10 mouse cellular contexts compared by ENCODE assay signal in the genomic region with DNA sequence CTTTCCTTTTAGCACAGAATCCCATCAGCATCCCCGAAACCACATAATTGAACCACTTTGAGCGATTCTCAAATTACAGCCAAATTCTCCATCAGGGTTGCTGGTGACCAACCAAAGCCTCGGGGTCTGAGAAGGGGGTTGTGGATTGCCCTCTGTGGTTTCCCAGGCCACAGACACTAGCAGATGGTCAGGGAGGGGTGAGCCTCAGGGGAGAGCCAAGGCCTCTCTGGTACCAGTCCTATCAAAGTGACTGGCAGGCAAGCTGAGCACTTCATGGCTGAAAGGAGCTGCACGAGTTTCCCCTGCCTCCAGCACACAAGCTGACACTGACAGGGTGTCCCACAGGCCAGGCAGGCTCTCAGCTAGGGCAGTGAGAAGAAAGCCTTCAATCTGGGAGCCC. TPM values are rescaled to one million over a fixed set of nuclear protein-coding genes. Genes with fewer than 3 reads are reported as not detected.
DNase-seq lines count a peak whose midpoint lies in the region; ATAC-seq and TF ChIP-seq lines count a peak whose summit lies in the region.
"Had no signal": no experiment of that assay in that cellular context is flagged by ENCODE, and none has a peak within 500 bp of the region (broad histone marks: within the 10 kb centered on the region; RNA-seq: fewer than 3 reads in every experiment).

No protein-coding gene starts in this region.

- peaks cover 11% of the 10 kb centered on the region for H3K4me1 ChIP-seq in forebrain, postnatal 0 days (ENCODE audit: insufficient read depth)
- H3K4me1 ChIP-seq in midbrain, embryonic 16.5 days (ENCODE audit: control insufficient read depth, insufficient read depth, low read length) = peaks cover 27% of the 10 kb centered on the region; the same call in 1 of the 2 replicates
- no peaks in the 10 kb centered on the region for H3K4me1 ChIP-seq in lung, postnatal 0 days (ENCODE audit: insufficient read depth, low read depth, low read length)

- no peak overlapping the region for H3K4me2 ChIP-seq in forebrain, postnatal 0 days (ENCODE audit: low read depth)
- H3K4me2 ChIP-seq in midbrain, embryonic 16.5 days (ENCODE audit: low read length) = no peak overlapping the region
- H3K4me2 ChIP-seq in lung, postnatal 0 days (replicated peaks; ENCODE audit: low read depth, low read length) = no peak overlapping the region
- H3K4me2 ChIP-seq: limb, embryonic 12.5 days had no signal

- TF ChIP-seq CTCF in forebrain, postnatal 0 days (IDR thresholded peaks at IDR 0.05; ENCODE audit: low read depth) = no peak
- TF ChIP-seq CTCF in lung, postnatal 0 days (IDR thresholded peaks at IDR 0.05) = no peak

- DNase-seq in brain, adult 2 months (ENCODE audit: low read depth, low spot score) = peak; percentile 66
- DNase-seq in embryo, embryonic 10 days (ENCODE audit: low spot score) = peak; percentile 38
- peak; percentile 29 for DNase-seq in forebrain, postnatal 0 days
- no peak for DNase-seq in left cerebral cortex, postnatal 36 days (ENCODE audit: low spot score in 2 of 2)
- no peak for DNase-seq in lung, postnatal 0 days (ENCODE audit: low spot score)
- DNase-seq in MN1 (ENCODE audit: low spot score) = no peak

- peak; percentile 37; the same call in 1 of the 2 replicates for ATAC-seq in forebrain, postnatal 0 days
- no peak for ATAC-seq in midbrain, embryonic 16.5 days
- ATAC-seq in lung, postnatal 0 days = no peak
- ATAC-seq: intestine, postnatal 0 days had no signal

- H3K4me3 ChIP-seq in forebrain, postnatal 0 days (ENCODE audit: low read depth, low read length) = no peak overlapping the region
- no peak overlapping the region for H3K4me3 ChIP-seq in midbrain, embryonic 16.5 days (ENCODE audit: low read depth, low read length)
- no peak overlapping the region for H3K4me3 ChIP-seq in lung, postnatal 0 days (ENCODE audit: low read depth, low read length)
- H3K4me3 ChIP-seq: limb, embryonic 12.5 days had no signal

- H3K36me3 ChIP-seq in forebrain, postnatal 0 days (ENCODE audit: insufficient read depth) = no peaks in the 10 kb centered on the region
- no peaks in the 10 kb centered on the region for H3K36me3 ChIP-seq in midbrain, embryonic 16.5 days (ENCODE audit: control insufficient read depth, insufficient read depth, low read length)
- H3K36me3 ChIP-seq in lung, postnatal 0 days (ENCODE audit: insufficient read depth, low read length) = no peaks in the 10 kb centered on the region
- H3K36me3 ChIP-seq: limb, embryonic 12.5 days had no signal

- H3K9ac ChIP-seq in forebrain, postnatal 0 days = 0 out of 2 replicates have a peak overlapping the region, but pooled peaks have one; percentile 4
- no peak overlapping the region for H3K9ac ChIP-seq in midbrain, embryonic 16.5 days (ENCODE audit: low read depth, low read length)
- no peak overlapping the region for H3K9ac ChIP-seq in lung, postnatal 0 days (replicated peaks; ENCODE audit: low read depth)
- H3K9ac ChIP-seq: limb, embryonic 12.5 days had no signal

- intact Hi-C loops in left cerebral cortex, postnatal 36 days (cut with DNase I) = no loop called here

- 15% methylated on average over 4 of the region's 4 CpGs for WGBS in forebrain, postnatal 0 days
- WGBS in midbrain, embryonic 16.5 days = 19% methylated on average over 4 of the region's 4 CpGs
- 29% methylated on average over 4 of the region's 4 CpGs for WGBS in lung, postnatal 0 days

- no peaks in the 10 kb centered on the region for H3K27me3 ChIP-seq in forebrain, postnatal 0 days (ENCODE audit: insufficient read depth, low read length)
- H3K27me3 ChIP-seq in midbrain, embryonic 16.5 days (ENCODE audit: control insufficient read depth, insufficient read depth, low read depth, low read length) = no peaks in the 10 kb centered on the region
- no peaks in the 10 kb centered on the region for H3K27me3 ChIP-seq in lung, postnatal 0 days (replicated peaks; ENCODE audit: insufficient read depth, low read length)

- TF ChIP-seq EP300 in lung, postnatal 0 days (IDR thresholded peaks at IDR 0.05) = no peak

- H3K9me3 ChIP-seq in forebrain, postnatal 0 days (ENCODE audit: low read length) = no peaks in the 10 kb centered on the region
- no peaks in the 10 kb centered on the region for H3K9me3 ChIP-seq in midbrain, embryonic 16.5 days (replicated peaks; ENCODE audit: control insufficient read depth, low read length, poor library complexity, severe bottlenecking)
- H3K9me3 ChIP-seq in lung, postnatal 0 days (ENCODE audit: low read length) = no peaks in the 10 kb centered on the region
- H3K9me3 ChIP-seq: limb, embryonic 12.5 days had no signal

- H3K27ac ChIP-seq in forebrain, postnatal 0 days (ENCODE audit: low read depth, low read length) = peak overlapping the region; percentile 47; the same call in 1 of the 2 replicates
- H3K27ac ChIP-seq in midbrain, embryonic 16.5 days (ENCODE audit: low read length) = peak overlapping the region; percentile 68
- no peak overlapping the region for H3K27ac ChIP-seq in lung, postnatal 0 days (ENCODE audit: low read length)
- H3K27ac ChIP-seq: limb, embryonic 12.5 days; macrophage had no signal

RNA-seq across cellular contexts. Expression of a gene that starts 14.5 kb away (rescaled TPM):
- 24.4 and 25.1 TPM in 2 replicates for total RNA-seq in forebrain, postnatal 0 days (2014; rRNA removed)
- polyA plus RNA-seq in forebrain, postnatal 0 days (2015; fragmentation: Nextera tagmentation; extraction: Ambion mirVana) = 8.1 and 10.2 TPM in 2 replicates
- polyA plus RNA-seq in midbrain, embryonic 16.5 days (2015; fragmentation: Nextera tagmentation; extraction: Ambion mirVana) = 14.4 and 16.1 TPM in 2 replicates
- 10 to 100 TPM; 51.5 to 66.8 TPM for total RNA-seq in left cerebral cortex, postnatal 36 days (2021)
- polyA plus RNA-seq in lung, postnatal 0 days (2015; fragmentation: Nextera tagmentation; extraction: Ambion mirVana) = 2.5 and 2.7 TPM in 2 replicates
- polyA plus RNA-seq: macrophage had no signal

Comparison
In these comparisons a context has a peak if more than half of its experiments do, and no peak if none do; other contexts are left out.
1. DNase-seq: peak in brain, adult 2 months (single experiment), embryo, embryonic 10 days (single experiment) and forebrain, postnatal 0 days (single experiment); none in left cerebral cortex, postnatal 36 days (0 of 2), lung, postnatal 0 days (single experiment) and MN1 (single experiment).